Mouse (Mus musculus) spleen, postnatal 14 days (tissue): Measurements from ENCODE around the gene Glb1l2.

Experiments
- DNase-seq, 2 experiments: peaks; one replicate each; pipeline ENCODE4 v3.0.0; 2021 to 2022; ENCODE audit warnings: low spot score in 2 of 2

The Glb1l2 gene

DNA sequence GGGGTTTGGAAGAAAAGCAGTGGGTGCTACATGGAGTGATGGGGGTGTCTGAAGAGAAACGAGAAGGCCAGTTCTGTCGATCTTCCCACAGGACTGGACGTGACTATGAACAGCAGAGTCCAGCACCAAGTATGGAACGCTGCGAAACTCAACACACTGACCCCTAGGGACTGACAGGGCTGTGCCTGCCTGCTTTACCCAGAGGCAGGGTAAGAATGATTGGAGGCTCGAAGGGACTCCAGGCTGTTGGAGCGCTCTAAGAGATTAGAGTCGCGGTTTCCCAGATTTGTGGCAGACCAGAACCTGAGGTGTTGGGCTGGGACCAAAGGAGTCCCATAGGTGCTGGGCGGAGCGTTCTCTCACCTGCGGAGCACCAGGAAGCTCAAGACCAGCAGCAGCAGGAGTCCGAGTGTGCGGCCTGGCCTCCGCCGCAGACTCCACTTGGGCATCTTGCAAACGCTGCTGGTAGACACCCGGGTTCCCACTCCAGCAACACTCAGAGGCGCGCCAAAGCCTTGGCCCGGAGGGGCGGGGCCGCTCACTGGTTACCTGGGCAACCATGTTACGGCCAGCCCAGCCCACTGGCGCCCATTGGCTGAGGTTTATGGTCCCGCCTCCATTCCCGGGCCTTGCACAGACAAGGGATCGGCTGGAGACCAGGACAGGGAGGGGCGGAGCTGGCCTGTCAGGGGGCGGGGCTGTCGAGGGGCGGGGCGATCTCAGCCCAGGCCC lies at the start of gene Glb1l2:
Gene Glb1l2 (minus strand): TSS at position 534 of the 732 bp plus-strand sequence.
- peak; percentile 12 to 18 for DNase-seq

DNA sequence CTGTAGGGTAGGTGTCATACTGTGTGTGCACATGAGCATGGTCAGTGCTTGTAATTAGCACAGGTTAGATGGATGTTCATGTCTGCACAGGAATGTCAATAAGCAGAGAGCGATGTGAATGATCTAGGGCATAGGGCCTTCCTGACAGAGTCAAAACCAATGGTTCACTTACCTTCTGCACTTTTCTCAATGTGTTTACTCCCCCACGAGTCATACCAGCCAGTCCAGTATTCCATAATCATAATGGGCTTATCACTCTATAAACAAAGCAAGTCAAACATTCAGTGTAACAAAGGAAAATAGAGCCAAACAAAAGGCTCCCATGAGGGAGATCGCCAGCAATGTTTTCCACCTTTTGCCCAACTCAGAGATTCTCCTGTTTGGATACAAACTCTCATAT lies 24.8 kb upstream of the Glb1l2 start:
- no peak for DNase-seq

DNA sequence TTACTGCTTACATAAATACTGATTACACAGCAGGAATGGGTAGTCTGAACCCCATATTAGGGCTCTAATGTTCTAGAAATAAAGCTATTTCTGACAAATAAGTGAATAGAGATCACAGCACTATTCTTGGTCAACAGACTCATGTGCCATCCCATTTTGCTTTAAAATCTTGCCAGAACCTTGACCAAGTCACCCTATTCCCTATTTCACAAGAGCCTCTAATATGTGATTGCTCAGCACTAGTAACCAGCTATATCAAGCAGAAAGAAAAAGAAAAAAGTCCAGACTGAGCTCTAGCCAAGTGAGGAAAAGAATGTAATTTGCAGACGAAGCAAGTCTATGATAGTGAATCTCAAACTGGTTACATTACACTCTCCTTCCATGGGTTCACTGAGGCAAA lies 13.7 kb upstream of the Glb1l2 start:
- DNase-seq = no peak

DNA sequence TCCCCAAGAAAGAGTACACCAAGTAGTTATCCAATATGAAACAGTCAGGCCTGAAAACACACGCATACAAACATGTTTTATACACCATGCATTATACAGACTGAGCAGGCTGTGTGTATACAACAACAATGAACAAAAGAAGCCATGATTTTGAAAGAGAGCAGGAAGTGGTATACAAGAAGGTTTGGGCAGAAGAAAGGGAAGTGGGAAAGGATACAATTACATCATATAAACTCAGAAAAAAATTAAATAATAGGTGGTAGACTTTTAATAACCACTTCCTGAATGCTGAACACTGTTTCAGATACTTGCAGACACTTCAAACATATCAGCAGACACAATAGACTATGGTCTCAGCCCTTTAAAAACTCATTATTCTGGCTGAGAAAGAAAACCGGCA lies 2.5 kb upstream of the Glb1l2 start:
- no peak for DNase-seq

DNA sequence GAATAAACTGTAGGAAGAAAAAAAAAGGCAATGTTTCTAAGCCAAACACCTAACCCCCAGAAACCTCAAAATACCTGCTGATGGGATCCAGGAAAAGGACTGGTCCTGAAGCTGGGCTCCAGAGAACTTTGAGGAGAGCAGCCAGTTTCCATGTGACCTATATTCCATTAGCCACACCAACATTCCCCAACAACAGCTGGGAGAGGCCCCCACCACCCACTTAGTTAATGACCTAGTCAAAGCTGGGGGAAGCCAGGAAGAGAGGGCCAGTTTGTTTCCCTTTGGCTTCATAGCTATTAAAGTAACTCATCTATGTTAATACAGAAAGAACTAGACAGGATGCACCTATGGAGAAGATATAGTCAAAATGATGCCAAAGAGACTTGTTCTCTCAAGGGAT lies 1.9 kb downstream of the Glb1l2 start:
- no peak for DNase-seq

DNA sequence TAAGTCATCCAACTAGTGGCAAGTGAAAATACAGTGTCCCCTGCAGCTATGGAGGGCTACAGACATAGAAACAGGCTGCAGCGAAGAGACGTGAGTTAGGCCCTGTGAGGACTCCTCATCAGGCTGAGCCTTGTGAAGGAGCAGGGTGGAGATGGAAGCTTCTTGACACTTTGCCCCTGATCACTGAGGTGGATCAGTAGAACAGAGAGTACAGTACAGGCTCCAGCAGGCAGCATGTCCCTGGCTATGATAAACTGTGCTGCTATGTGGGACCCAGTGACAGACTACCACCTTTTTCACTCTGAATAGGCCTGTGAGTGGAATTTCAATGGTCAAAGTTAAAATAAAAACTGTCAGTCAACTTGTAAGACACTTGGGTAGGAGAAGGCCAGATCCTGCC lies 5.9 kb downstream of the Glb1l2 start:
- no peak for DNase-seq

DNA sequence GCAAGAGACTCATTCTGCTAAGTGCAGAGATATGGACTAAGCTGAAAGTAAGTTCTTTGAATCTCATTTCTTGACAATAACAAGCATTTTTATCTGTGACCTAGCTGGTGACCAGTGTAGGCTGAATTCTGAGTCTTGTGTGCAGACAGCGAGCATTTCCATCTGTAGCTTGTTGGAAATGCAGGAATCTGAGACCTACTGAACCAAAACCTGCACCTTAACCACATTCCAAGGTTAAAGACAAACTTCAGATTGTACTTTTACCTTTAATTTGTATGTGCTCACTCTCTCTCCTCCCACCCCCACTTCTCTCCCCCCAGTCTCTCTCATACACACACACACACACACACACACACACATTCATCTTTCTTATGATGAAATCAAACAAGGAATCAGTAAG lies 7.5 kb downstream of the Glb1l2 start:
- DNase-seq = no peak

DNA sequence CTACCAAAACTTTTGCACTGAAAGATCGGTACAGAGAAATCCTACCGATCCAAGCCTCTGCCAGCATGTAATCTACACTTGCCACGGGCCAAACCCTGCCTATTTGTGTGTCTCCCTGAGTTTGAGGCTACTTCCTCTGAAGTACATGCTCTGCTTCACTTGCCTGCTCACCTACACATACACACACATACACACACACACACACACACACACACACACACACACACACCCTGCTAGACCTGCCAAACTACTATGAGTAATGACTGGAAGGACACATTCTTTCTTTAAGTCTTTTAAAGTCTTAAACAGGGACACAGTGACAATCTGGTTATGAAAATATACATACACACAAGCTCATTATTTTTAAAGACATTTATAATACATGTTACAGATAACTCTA lies 8.1 kb downstream of the Glb1l2 start:
- DNase-seq = no peak

DNA sequence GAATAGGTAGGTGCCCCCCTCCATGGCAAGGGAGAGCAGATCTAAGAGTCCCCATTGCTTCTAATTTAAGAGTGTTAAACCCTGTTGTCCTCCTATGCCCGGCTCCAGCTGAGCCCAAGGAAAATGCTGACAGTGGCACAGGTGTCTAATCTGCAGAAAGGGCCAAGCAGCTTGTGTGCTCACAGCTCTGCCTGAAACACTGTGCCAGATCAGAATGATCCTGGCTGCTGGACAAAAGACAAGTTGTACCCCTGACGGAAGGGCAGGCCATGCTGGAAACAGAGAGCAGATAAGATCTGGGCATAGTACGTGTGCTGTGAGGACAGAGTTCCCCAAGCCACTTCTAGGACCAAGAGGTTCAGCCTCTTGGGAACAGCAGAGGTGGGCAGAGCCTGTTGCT lies 13.4 kb downstream of the Glb1l2 start:
- DNase-seq = no peak

DNA sequence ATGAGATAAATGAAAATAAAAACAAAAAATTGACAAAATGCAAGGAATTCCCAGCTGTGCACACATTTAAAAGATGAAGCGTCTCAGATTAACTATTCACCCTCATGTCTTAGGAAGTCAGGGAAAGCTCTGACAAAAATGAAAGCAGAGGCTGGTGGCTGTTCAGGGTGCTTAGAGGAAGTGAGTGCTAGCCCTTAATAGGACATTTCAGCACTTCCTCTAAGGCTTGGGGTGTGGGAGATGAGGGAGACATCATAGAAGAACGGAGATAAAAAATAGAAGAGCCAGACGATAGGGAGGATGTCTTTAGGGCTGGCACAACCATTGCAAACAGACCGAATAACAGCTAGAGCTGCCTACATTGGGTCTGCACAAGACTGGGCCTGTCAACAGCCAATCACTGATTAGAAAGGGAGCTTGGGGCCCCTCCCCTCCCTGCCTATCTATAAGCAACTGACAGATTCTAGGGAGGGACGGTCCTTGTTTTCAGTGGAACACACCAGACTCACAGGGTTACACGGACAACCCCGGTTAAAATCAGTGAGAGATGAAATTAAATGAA lies 22.8 kb downstream of the Glb1l2 start:
- no peak for DNase-seq

DNA sequence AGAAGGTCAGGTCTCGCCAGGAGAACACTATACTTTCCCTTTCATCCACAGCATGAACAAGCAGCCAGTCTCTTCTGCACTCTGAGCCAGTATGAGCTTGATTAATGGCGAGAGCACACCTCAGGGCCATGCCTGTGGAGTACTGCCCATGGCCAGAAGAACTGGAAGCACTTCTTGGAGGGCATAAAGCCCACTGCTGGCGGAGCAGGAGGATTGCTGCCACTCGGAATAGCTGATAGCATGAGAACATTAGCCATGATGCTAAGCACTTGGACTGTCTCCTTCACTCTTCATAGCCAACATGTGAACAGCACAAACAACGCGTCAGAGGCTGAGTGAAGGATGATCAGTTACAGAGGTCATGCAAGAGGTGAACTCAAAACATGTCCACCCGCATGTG lies 27.8 kb downstream of the Glb1l2 start:
- no peak for DNase-seq

DNA sequence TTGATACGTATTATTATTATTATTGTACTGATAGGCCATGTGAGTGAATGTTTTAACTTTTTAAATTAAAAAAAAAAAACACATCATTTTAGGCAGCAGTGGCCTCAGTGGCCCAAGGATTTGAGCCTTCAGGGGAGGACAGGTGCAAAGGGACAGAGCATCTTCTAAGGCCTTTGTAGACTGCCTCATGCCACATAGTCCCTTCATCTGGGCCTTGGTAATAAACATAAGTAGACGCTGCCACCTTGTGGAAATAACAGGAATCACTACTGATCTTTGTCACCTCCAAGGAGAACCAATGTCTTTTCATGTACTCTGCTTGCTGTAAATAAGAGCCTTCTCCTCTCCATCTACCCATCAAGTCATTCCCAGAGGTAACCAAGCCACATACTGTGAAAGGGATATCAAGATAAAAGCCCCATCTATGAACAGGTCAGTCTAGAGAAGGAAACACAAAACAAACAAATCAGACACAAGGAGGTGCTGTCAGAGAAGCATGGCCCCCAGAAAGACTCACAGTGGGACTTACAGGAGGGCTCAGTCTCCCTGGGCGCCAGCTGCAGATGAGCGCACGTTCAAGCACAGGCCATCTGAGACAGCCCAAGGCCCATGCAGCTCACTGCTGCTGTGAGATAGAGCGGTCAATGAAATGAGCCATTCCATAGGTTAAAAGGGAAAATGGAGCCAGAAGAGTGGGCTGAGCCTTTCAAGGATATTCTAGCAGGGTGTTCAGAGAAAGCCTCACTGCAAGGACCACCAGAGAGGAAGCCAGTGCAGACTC lies 30.0 kb downstream of the Glb1l2 start:
- DNase-seq = no peak

DNA sequence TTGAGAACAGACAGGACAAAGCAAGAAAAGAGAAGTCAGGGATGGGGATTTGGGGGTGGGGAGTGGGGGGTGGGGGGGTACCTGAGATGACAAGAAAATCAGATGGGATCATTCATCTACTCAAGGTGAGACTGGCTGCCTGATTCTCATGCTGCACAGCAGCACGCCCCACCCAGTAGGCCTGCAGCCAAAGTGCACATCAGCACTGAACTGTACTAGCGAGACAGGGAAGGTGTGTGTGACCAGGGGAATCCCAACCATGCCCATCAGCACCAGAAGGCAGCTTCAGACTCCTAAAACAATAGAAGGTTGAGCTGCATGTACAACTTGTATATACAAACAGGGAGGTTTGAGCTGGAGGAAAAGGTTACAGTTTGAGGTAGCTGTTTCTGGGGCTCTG lies 30.6 kb downstream of the Glb1l2 start:
- no peak for DNase-seq

DNA sequence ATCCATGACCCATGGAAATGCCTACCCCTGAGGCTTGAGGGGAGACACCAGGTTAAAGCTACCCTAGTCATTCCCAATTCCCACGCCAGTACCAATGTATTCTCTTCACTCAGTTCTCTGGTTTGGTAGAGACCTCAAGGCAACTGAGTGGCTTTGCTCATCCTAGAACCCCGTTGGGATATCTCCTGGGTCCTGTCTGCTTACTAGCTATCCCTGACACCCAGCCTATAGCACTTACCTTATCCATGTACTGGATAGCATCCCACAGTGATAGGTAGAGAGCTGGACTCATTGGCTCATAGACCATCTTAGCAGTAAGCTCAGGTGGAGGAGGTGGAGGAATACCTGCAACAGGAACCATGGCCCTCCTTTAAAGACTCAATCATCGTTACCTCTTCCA lies 38.1 kb downstream of the Glb1l2 start:
- DNase-seq = no peak

DNA sequence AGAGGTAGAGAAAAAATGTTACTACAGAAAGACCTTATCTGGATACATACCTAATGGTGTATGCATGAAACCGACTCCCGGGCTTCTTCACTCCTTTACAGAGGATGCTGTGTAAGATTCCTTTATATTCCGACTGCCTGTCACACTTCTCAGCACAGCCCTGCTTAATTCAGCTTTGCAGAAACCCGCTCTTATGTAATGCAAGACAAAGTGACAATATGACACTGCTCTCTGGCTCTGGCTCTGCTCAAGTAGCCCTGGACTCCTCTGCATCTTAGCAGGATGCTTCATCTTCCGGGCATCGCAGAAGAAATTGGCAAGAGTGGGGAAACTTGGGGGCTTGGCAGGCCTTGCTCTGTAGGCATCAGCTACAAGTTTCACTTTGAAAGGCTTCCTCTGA lies 43.8 kb downstream of the Glb1l2 start:
- DNase-seq = no peak

DNA sequence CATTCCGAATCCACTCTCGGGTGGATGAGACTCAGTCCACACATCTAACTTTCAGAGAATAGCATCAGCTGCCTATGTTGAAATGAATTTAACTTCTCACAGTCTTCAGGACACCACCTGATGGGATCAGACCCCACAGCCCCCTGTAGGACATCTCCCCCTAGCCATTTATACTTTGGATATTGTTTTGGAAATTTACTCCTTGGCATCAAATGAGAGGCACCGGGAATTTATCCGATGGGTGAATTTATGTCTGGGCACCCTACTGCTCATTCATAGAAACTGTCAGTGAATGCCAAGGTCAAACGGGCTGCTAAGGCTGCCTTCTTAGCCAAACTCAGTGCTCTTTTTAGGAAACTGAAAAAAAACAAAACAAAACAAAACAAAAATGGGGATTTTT lies 45.7 kb downstream of the Glb1l2 start:
- no peak for DNase-seq

DNA sequence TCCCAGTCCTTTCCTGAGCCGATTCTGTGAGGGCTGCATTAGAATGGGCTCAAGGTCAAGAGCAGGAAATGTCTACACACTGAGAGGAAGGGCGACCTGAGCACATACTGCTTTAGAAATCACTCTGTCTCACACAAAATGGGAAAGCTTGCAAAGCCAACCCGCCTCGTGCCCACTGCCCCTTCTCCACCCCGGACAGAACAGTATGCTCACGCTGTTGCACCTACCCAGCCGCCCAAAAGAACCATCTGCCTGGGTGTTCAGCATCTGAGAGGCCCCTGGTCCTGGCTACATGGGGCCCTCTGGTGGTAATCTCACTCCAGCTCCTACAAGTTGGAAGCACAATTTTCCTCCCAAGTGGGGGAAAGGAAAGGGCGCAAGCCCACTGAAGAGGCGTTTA lies 46.2 kb downstream of the Glb1l2 start:
- no peak for DNase-seq

DNA sequence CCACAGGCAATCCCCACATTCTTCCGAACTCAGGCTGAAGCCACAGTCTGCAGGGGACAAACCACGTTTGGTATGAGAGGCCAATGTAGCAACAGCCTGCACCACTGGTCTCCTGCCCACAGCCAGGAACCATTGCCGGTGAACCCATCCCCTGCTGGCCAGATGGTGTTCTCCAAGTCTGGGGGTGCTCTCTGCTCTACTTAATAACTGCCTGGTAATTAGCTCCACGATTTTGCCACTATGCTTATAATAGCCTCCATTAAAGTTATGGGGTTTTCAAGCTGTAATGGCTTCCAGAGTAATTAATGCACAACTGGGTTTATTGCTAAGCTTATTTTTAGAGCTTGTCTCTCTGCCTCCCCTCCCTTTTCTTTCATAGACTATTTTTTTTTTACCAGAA lies 57.4 kb downstream of the Glb1l2 start:
- no peak for DNase-seq

DNA sequence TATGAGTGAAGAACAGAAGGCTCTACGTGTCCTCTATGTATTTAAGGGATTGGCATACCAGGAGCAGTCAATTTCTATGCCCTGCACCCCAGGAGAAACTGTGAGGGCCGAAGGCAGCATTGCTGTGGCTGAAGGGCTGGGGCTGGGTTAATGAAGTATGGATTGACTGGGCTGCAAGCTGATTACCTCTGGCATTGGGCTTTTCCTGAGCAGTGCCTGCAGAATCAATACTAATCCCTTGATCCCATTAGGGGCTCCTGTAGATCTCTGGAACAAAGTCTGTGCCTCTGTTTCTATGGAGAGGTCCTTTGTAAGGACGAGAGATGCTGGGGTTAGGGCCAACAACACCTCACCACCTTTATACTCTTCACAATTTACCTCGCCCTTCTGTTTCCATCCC lies 59.1 kb downstream of the Glb1l2 start:
- DNase-seq = no peak

DNA sequence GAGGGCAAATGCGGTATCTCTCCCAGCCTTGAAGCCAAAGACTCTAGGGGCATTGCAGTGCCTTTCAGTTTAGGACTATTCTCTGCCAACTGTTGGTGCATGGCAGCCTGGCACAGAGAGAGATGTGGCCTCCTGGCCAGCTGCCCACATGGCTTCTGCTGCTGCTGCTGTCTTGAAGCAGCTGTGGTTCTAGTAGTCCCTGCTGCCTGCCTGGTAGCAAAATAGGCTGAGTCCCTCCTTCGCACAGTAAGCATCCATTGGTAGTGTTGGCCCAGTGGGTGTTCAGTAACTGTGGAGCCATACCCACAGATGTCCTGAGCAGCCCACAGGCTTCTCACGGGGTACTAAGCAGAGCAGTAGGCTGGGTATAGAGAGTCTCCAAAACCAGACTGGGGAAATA lies 63.5 kb downstream of the Glb1l2 start:
- DNase-seq = no peak

DNA sequence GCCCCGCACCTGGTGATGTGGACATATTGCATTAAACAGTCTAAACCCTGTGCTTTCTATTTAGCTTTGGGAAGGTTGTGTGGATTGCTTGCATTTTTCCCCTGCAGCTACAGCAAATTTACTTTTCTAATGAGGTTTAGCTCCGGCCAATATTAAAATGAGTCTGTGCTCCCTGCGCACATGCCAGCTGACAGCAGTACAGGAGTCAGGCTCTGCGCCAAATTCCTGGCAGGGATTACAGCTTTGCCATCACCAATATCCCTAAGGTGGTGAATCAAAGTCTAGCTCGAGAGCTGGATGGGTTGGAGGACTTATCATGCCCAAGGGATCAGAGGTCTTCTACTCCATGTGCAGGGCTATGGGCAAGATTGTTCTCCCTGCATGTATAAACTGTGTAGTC lies 69.2 kb downstream of the Glb1l2 start:
- DNase-seq = no peak

DNA sequence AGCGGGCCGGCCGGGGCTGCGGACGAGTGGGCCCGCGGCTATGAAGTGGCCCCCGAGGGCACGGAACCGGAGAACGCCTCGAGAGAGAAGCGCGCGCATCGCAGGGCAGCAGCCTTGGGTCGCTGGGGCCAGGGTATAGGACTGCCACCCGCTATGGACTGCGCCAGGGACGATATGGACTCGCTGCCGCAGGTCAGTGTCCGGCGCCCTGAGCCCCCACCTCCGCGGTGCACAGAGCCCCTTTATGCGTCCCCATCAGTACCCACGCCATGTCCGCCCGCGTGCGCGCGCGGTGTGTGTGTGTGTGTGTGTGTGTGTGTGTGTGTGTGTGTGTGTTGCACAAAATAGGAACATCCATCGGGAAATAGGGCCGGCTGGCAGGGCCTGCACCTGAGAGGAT lies 72.3 kb downstream of the Glb1l2 start:
- no peak for DNase-seq

DNA sequence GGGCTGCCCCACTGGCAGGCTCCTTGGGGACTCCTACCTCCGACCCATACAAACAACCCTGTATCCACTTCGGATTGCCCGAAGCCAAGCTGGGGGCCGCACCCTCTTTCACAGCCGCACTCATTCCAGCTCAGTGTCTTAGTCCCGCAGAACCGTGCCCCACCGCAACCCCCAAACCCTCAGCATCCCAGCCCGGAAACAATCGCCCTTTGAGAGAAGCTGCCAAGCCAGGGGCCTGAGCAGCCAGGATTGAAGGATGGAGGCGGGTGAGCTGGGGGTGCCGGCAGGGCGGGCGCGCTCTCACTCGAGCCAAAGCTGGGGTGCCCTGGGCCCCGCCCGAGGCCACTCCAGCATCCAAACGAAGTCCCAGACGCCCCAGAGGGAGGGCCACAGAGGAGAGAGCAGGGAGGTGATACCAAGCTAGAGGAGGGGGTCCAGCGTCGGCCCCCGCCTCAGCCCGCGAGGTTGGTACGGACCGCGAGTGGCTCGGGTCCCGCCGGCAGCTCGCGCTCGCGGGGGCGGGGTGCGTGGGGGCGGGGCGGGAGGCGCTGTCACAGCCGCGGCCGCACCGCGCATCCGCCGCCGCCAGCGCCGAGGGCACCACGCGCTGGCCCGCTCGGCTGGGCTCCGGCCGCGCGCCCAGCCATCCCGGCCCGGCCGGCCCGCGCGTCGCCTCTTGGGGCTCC lies 72.9 kb downstream of the Glb1l2 start, which contains the start of gene B3gat1:
Gene B3gat1 (plus strand): TSS at position 523 of the 686 bp plus-strand sequence.
- DNase-seq = no peak
